Mouse (Mus musculus) heart, postnatal 14 days (tissue): ENCODE measurements around the gene Usp43. TPM values are rescaled to one million over a fixed set of nuclear protein-coding genes. Genes with fewer than 3 reads are reported as not detected.

Experiments
- DNase-seq, 2 experiments: peaks; one replicate each; pipeline ENCODE4 v3.0.0; 2021 to 2022
- intact Hi-C: fragments of 180-260 bp; cut with DNase I; formaldehyde crosslinking; loops from one replicate; pipeline ENCODE4 v1.15.1; 2025
- total RNA-seq, 2 experiments: library from RNA; stranded (reverse); gene quantifications; 2 replicates each; pipeline ENCODE4 v1.2.3; 2021

The Usp43 gene
- total RNA-seq, 2 experiments from 2014 or later, result 3.3 to 3.4 TPM

GRCm38 (mm10) chr11:67828360-67829059 is 93.4 kb downstream of the Usp43 start:
- DNase-seq, result no peak
- intact Hi-C loops, result no loop called here

GRCm38 (mm10) chr11:67821560-67821959 is 100.4 kb downstream of the Usp43 start:
- DNase-seq, result no peak
- intact Hi-C loops, result loop anchor here (2.0 kb wide), 1 partner anchor 33 kb away; no protein-coding TSS in a partner anchor

GRCm38 (mm10) chr11:67820221-67820620 is 101.7 kb downstream of the Usp43 start:
- intact Hi-C loops, result loop anchor here (2.0 kb wide), 1 partner anchor 35 kb away; no protein-coding TSS in a partner anchor
- DNase-seq, result peak; percentile 30 to 64

GRCm38 (mm10) chr11:67819604-67820003 is 102.3 kb downstream of the Usp43 start:
- peak; percentile 40 to 58 for DNase-seq
- intact Hi-C loops, result loop anchor here (2.0 kb wide), 2 partner anchors 35 to 107 kb away; no protein-coding TSS in a partner anchor

GRCm38 (mm10) chr11:67811535-67811934 is 110.4 kb downstream of the Usp43 start:
- peak in 1 of 2 experiments; percentile 31 for DNase-seq
- intact Hi-C loops, result loop anchor here (2.0 kb wide), 1 partner anchor 153 kb away; no protein-coding TSS in a partner anchor

- intact Hi-C loops, result loop anchor here (2.0 kb wide), 1 partner anchor 49 kb away; no protein-coding TSS in a partner anchor
- no peak for DNase-seq
Observed at GRCm38 (mm10) chr11:67808051-67808450, 113.9 kb downstream of the Usp43 start.

- intact Hi-C loops, result no loop called here
- DNase-seq, result no peak
Observed at GRCm38 (mm10) chr11:67806832-67807597, 114.9 kb downstream of the Usp43 start.

GRCm38 (mm10) chr11:67805538-67805937 is 116.4 kb downstream of the Usp43 start:
- intact Hi-C loops, result no loop called here

More at GRCm38 (mm10) chr11:67805538-67805937, 116.4 kb downstream of the Usp43 start:
- no peak for DNase-seq

Other genes with a start within 250 kb of the Usp43 start
- gene Rcvrn, start 226.8 kb downstream of the Usp43 start, total RNA-seq, result not detected
- gene Glp2r, start 151.0 kb downstream of the Usp43 start, total RNA-seq, result not detected
- not detected for gene Gsg1l2, start 147.5 kb downstream of the Usp43 start, total RNA-seq
- gene Dhrs7c, start 124.0 kb downstream of the Usp43 start, total RNA-seq, result 100 to 1,000 TPM; 256 to 271 TPM
- gene Cfap52, start 43.5 kb upstream of the Usp43 start, total RNA-seq, result under 1 TPM; 0.27 to 0.41 TPM
- gene Stx8, start 44.0 kb upstream of the Usp43 start, total RNA-seq, result 10 to 100 TPM; 26.5 to 27.8 TPM